Mouse (Mus musculus) hindbrain, postnatal 0 days (tissue): ENCODE data around the gene Sstr4. TPM values are rescaled to one million over a fixed set of nuclear protein-coding genes. Genes with fewer than 3 reads are reported as not detected.
A peak's percentile ranks its signal among the peaks of the same experiment; 100 is the strongest.

Experiments used
- ATAC-seq: fragments of 200-750 bp; cut with Nextera tagmentation; 2 replicates; pipeline ENCODE4 v1.8.0; 2017; ENCODE audit warnings: mild to moderate bottlenecking, moderate TSS enrichment, moderate library complexity
- DNase-seq: peaks from one replicate; pipeline ENCODE4 v3.0.0-alpha.2; 2015; ENCODE audit warnings: low spot score
- H3K27ac ChIP-seq: fragments of 300-500 bp; sonication (generic); 2 replicates; pipeline ENCODE4 v1.5.1; 2014; ENCODE audit warnings: mild to moderate bottlenecking
- H3K27me3 ChIP-seq: fragments of 300-500 bp; sonication (generic); 2 replicates; pipeline ENCODE4 v1.6.1; 2014; ENCODE audit warnings: low read length, mixed read lengths; ENCODE audit not compliant: insufficient read depth
- H3K36me3 ChIP-seq: fragments of 300-500 bp; sonication (generic); 2 replicates; pipeline ENCODE4 v1.6.1; 2014; ENCODE audit warnings: low read length, mixed read lengths; ENCODE audit not compliant: insufficient read depth
- H3K4me1 ChIP-seq: fragments of 300-500 bp; sonication (generic); 2 replicates; pipeline ENCODE4 v1.6.1; 2014; ENCODE audit warnings: antibody characterized with exemption, low read length, mixed read lengths; ENCODE audit not compliant: insufficient read depth
- H3K4me2 ChIP-seq: fragments of 300-500 bp; sonication (generic); 2 replicates; pipeline ENCODE4 v1.6.1; 2014; ENCODE audit warnings: low read depth, mild to moderate bottlenecking, low read length, moderate library complexity, mixed read lengths
- H3K4me3 ChIP-seq: fragments of 300-500 bp; sonication (generic); 2 replicates; pipeline ENCODE4 v1.5.1; 2014; ENCODE audit warnings: low read length
- H3K9ac ChIP-seq: fragments of 300-500 bp; sonication (generic); replicated peaks from 2 replicates; pipeline ENCODE4 v1.6.1; 2014; ENCODE audit warnings: mild to moderate bottlenecking, low read length, moderate library complexity, mixed read lengths
- H3K9me3 ChIP-seq: fragments of 300-500 bp; sonication (generic); 2 replicates; pipeline ENCODE4 v1.6.1; 2016; ENCODE audit warnings: low read length, mixed read lengths
- CTCF ChIP-seq: IDR thresholded peaks from 2 replicates; pipeline ENCODE4 v1.5.1; 2016; ENCODE audit warnings: antibody characterized with exemption, control low read depth, low read depth
- WGBS: fragments of 180-500 bp; shearing (Covaris S2); extraction: QIAGEN DNeasy Blood & Tissue Kit; methylation state at CpG from one replicate; pipeline ENCODE4 v1.1.7; 2014; 5-methylcytosine and 5-hydroxymethylcytosine counted together
- polyA plus RNA-seq: library from polyadenylated mRNA; unstranded; fragments of >200 nt; fragmentation: Nextera tagmentation; extraction: Ambion mirVana; gene quantifications from 2 replicates; pipeline ENCODE4 v1.2.1, GENCODE M21; 2015
- total RNA-seq: library from RNA; depleted of rRNA; stranded (reverse); fragments of >200 nt; gene quantifications from 2 replicates; pipeline ENCODE4 v1.2.3, GENCODE M21; 2014

Gene Sstr4
- total and polyA plus RNA-seq, 2 experiments from 2014 or later = 2.7 to 13.4 TPM

DNA sequence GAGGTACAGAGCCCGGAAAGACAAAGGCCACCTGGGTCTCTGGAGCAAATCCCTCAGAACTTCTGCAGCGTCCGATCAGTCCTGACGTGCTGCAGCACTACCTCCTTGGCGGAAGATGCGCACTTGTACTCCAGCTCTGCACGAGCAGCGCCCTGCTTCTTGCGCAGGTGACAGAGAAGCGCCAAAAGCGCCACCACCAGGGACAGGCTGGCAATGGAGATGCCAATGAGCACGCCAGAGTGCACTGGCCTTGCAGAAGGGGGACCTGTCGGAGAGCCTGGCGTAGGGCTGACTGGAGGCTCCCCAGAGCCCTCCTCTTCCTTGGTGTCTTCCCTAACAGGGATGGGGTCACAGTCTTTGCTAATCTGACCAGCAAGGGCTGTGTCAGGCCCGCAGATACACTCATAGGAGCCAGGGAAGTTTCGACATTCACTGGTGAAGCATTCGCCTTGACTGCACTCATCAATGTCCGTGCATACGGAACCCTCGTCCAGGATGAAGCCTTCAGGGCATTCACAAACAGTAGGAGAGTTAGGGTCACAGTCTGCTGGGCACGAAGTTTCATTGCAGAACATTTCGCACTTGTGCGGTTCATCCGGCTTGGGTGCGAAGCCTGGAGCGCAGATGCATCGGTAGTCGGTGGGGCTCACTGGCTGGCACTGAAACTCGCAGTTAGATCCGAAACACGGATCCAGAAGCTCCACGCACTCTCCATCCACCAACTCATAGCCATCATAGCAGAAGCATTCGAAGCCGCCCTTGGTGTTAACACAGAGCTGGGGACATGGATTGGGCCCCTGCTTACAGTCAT, 11.2 kb downstream of the Sstr4 start:
- ATAC-seq = no peak
- peak; percentile 68 for DNase-seq

DNA sequence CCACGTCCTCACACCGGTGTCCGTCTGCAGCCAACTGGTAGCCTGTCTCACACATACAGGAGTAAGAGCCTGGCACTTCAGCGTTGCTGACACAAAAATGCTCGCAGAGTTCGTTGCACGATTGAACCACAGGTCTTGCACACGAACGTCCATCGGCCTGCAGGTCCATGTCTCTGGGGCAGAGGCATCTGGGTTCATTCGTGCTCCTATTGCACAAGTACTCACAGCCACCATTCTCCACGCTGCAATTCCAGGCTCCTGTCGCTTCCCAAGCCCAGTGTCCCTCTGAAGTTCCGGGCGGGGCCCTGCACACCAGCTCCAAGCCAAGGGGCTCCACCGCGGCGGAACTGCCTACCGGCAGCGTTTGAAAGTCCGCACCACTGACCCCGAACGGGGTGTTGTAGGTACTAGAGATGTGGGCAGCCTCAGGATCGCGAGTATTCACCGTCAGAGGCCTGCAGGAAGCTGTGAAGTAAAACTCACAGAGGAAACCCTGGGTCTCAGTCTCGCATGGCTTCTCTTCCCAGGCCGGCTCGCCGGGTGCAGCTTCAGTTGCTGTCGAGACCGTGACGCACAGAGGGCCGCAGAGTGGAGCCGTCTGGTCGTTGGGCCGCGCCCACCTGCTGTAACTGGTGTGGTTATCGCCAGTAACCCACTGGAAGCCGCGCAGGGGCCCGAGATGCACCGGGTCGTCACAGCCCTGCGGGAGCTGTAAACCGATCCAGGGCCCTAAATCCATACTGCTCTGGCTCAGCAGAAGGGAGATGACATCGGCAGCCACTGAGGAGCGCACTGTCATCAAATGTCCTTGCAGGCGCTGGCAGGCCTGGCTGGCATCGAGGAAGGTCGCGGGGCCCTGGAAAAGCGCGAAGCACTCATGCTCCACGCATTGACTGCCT, 12.1 kb downstream of the Sstr4 start:
- no peaks in the 10 kb centered on the region for H3K36me3 ChIP-seq
- peak overlapping the region; percentile 30 for H3K4me3 ChIP-seq
- ATAC-seq = peak; percentile 54
- DNase-seq = peak; percentile 28
- no peaks in the 10 kb centered on the region for H3K9me3 ChIP-seq
- H3K9ac ChIP-seq = peak overlapping the region; percentile 37; the same call in 1 of the 2 replicates
- no peaks in the 10 kb centered on the region; the same call in none of the 2 replicates for H3K4me1 ChIP-seq
- H3K27ac ChIP-seq = no peak overlapping the region
- no peak for TF ChIP-seq CTCF
- peak overlapping the region; percentile 55 for H3K4me2 ChIP-seq
- H3K27me3 ChIP-seq = peaks cover 36% of the 10 kb centered on the region
- WGBS = 8% methylated on average over 55 of the region's 55 CpGs

More for the DNA sequence above, 11.2 kb downstream of the Sstr4 start:
- H3K9me3 ChIP-seq = no peaks in the 10 kb centered on the region
- 15% methylated on average over 34 of the region's 34 CpGs for WGBS
- no peak overlapping the region for H3K9ac ChIP-seq
- no peaks in the 10 kb centered on the region; the same call in none of the 2 replicates for H3K4me1 ChIP-seq
- H3K4me2 ChIP-seq = peak overlapping the region; percentile 55
- peak; percentile 62 for TF ChIP-seq CTCF
- H3K4me3 ChIP-seq = peak overlapping the region; percentile 30
- H3K36me3 ChIP-seq = no peaks in the 10 kb centered on the region
- no peak overlapping the region for H3K27ac ChIP-seq
- H3K27me3 ChIP-seq = peaks cover 36% of the 10 kb centered on the region

DNA sequence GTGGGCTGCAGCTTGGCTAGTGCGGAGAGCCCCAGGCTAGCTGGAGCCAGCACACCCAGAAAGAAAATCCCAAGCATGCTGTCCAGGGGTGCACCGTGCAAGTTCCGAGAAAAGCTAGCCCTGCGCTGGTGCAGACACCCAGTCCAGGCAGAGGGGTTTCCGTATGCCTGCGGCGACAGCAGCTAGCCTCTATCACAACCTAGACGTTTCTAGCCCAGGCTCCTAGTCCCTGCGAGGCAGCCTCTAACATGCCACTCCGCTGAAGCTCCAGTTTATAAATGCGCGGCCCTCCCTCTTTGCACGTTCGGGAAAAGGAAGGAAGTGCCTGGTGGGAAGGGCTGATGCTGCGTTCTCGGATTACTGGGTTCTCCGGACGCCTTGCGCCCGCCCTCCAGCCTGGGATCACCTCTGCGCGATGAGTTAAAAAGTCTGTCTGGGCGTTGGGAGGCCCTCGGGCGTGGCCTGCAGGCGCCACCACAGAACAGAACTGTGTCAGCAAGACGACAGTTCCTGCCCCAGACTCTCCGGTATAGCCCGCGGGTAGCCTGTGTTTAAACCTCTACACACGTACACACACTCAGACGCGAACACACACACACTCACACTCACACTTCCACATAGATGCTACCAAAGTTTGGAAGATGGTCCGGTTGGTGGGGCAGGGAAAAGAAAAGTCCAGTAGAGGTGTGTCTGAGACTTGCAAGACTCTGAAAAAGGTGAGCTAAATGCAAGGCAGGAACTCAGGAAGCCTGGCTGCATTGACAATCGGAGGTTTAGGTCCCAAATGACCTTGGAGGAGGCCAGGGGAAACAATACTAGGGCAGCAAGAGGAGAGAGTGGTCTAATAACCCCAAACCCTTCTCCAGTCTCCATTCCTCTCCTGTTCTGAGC, 13.0 kb downstream of the Sstr4 start, which contains the start of gene Thbd:
TSS of gene Thbd (minus strand) at position 319 of the 891 bp plus-strand sequence.
- peak; percentile 36 for DNase-seq
- 3% methylated on average over 35 of the region's 35 CpGs for WGBS
- H3K27ac ChIP-seq = no peak within 1 kb of the TSS

DNA sequence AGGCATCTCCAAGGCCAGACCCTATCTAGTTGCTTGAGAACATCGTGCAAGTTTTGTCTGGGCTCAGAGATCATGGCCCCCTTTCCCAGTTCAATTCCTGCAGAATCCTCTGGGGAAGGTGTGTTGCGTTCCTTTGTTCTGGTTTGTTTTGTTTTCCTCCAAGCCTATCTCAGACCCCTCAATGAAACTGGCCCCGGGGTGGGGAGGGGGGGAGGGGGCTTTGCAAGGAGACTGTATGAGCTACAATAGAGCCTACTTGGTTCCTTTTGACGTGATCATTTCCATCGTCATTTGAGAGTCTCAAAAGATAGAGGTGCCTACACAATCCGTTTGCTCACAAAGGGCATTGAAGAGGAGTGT, 13.6 kb downstream of the Sstr4 start:
- Histone ChIP-seq H3K27ac (no peak overlapping the region), H3K36me3 (no peaks in the 10 kb centered on the region), H3K9me3 (no peaks in the 10 kb centered on the region), H3K9ac (no peak overlapping the region), H3K4me1 (no peaks in the 10 kb centered on the region; the same call in none of the 2 replicates), H3K4me3 (no peak overlapping the region), H3K27me3 (peaks cover 36% of the 10 kb centered on the region), H3K4me2 (peak overlapping the region; percentile 55; the same call in 1 of the 2 replicates)
- WGBS = 14% methylated on average over 6 of the region's 6 CpGs
- TF ChIP-seq CTCF = no peak
- DNase-seq (no peak), ATAC-seq (peak; percentile 49)

More for the DNA sequence above, 13.0 kb downstream of the Sstr4 start, which contains the start of gene Thbd:
- H3K4me2 ChIP-seq = peak within 1 kb of the TSS; percentile 55
- H3K27me3 ChIP-seq = peaks cover 36% of the 10 kb centered on the region
- peak; percentile 39 for ATAC-seq
- no peaks in the 10 kb centered on the region; the same call in none of the 2 replicates for H3K4me1 ChIP-seq
- no peaks in the 10 kb centered on the region for H3K9me3 ChIP-seq
- peak within 1 kb of the TSS; percentile 37; the same call in 1 of the 2 replicates for H3K9ac ChIP-seq
- TF ChIP-seq CTCF = no peak
- H3K4me3 ChIP-seq = peak within 1 kb of the TSS; percentile 30
- H3K36me3 ChIP-seq = no peaks in the 10 kb centered on the region

DNA sequence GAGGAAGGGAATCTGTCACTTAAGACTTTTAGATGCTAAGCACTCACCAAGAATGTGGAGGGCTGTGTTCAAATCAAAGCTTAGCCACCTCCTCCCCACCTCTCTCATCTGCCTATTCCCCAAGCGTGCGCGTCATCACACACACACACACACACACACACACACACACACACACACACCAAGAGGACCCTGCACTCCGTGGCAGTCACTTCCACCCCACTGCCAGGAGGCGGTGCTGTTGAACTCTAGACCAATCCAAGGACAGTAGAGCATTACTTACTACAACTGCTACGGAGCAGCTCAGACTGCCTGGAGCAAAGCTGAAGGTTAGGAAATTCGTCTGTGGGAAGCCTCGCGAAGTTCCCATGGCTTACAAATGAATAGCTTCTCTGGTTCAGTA, 14.0 kb downstream of the Sstr4 start:
- peaks cover 36% of the 10 kb centered on the region for H3K27me3 ChIP-seq
- H3K27ac ChIP-seq = no peak overlapping the region
- H3K36me3 ChIP-seq = no peaks in the 10 kb centered on the region
- DNase-seq (peak; percentile 79), ATAC-seq (peak; percentile 93)
- peak; percentile 87 for TF ChIP-seq CTCF
- H3K9me3 ChIP-seq = no peaks in the 10 kb centered on the region
- WGBS = 17% methylated on average over 8 of the region's 9 CpGs
- H3K4me1 ChIP-seq = no peaks in the 10 kb centered on the region; the same call in none of the 2 replicates
- H3K4me3 ChIP-seq = no peak overlapping the region
- H3K4me2 ChIP-seq = no peak overlapping the region
- no peak overlapping the region for H3K9ac ChIP-seq
